Mouse (Mus musculus) frontal cortex, adult 2 months (tissue): ENCODE results near the gene Wdr1. TPM values are rescaled to one million over a fixed set of nuclear protein-coding genes. Genes with fewer than 3 reads are reported as not detected.
"Not testable (repeated sequence)": the region's sequence is repeated elsewhere in the genome, so short reads cannot be mapped to it uniquely, and the experiment has no call there.

Source experiments
- DNase-seq, 2 experiments: peaks; one replicate each; pipeline ENCODE4 v3.0.0; 2022; ENCODE audit warnings: low spot score in 1 of 2; ENCODE audit errors: extremely low spot score in 1 of 2
- polyA plus RNA-seq: library from polyadenylated mRNA; depleted of rRNA; stranded (reverse); fragments of >200 nt; gene quantifications from 2 replicates; pipeline ENCODE4 v1.2.3, GENCODE M21; 2012; rRNA removed

The Wdr1 gene
- 167 and 173 TPM in 2 replicates for polyA plus RNA-seq

GRCm38 (mm10) chr5:38563121-38563520 lies at the start of gene Wdr1:
Gene Wdr1, minus strand, starts transcription at chr5:38563221.
- DNase-seq: no peak

GRCm38 (mm10) chr5:38611118-38611517 lies 48.1 kb upstream of the Wdr1 start:
- no peak for DNase-seq

- not testable (repeated sequence) for DNase-seq
Measured at GRCm38 (mm10) chr5:38608219-38608618, 45.2 kb upstream of the Wdr1 start.

- DNase-seq: no peak
Measured at GRCm38 (mm10) chr5:38598647-38599304, 35.8 kb upstream of the Wdr1 start.

GRCm38 (mm10) chr5:38588924-38589323 lies 25.9 kb upstream of the Wdr1 start:
- no peak for DNase-seq

- DNase-seq: no peak
Measured at GRCm38 (mm10) chr5:38585450-38585849, 22.4 kb upstream of the Wdr1 start.

GRCm38 (mm10) chr5:38583026-38583425 lies 20.0 kb upstream of the Wdr1 start:
- peak in 1 of 2 experiments; percentile 54 for DNase-seq

GRCm38 (mm10) chr5:38580703-38581102 lies 17.7 kb upstream of the Wdr1 start:
- DNase-seq: peak in 1 of 2 experiments; percentile 42

GRCm38 (mm10) chr5:38570876-38571275 lies 7.9 kb upstream of the Wdr1 start:
- no peak for DNase-seq

- no peak for DNase-seq
Measured at GRCm38 (mm10) chr5:38568652-38569051, 5.6 kb upstream of the Wdr1 start.

- no peak for DNase-seq
Measured at GRCm38 (mm10) chr5:38564831-38565230, 1.8 kb upstream of the Wdr1 start.

GRCm38 (mm10) chr5:38561426-38562024 lies 1.5 kb downstream of the Wdr1 start:
- peak; percentile 94 to 98 for DNase-seq

GRCm38 (mm10) chr5:38560586-38561425 lies 2.2 kb downstream of the Wdr1 start:
- DNase-seq: peak in 1 of 2 experiments; percentile 24

GRCm38 (mm10) chr5:38558831-38559230 lies 4.2 kb downstream of the Wdr1 start:
- no peak for DNase-seq

GRCm38 (mm10) chr5:38557811-38558210 lies 5.2 kb downstream of the Wdr1 start:
- peak in 1 of 2 experiments; percentile 28 for DNase-seq

GRCm38 (mm10) chr5:38556406-38556805 lies 6.6 kb downstream of the Wdr1 start:
- DNase-seq: no peak

GRCm38 (mm10) chr5:38553953-38554352 lies 9.1 kb downstream of the Wdr1 start:
- DNase-seq: peak in 1 of 2 experiments; percentile 58

- DNase-seq: no peak
Measured at GRCm38 (mm10) chr5:38553491-38553890, 9.5 kb downstream of the Wdr1 start.

GRCm38 (mm10) chr5:38552615-38553014 lies 10.4 kb downstream of the Wdr1 start:
- DNase-seq: no peak

- DNase-seq: no peak
Measured at GRCm38 (mm10) chr5:38550221-38550768, 12.7 kb downstream of the Wdr1 start.

- no peak for DNase-seq
Measured at GRCm38 (mm10) chr5:38549461-38549909, 13.5 kb downstream of the Wdr1 start.
